ENCODE assay signal across 8 mouse cellular contexts in genomic region chr3:142395520-142396193, GRCm38 (mm10). TPM values are rescaled to one million over a fixed set of nuclear protein-coding genes. Genes with fewer than 3 reads are reported as not detected.
A peak's percentile ranks its signal among the peaks of the same experiment; 100 is the strongest.
DNase-seq lines count a peak whose midpoint lies in the region; ATAC-seq and TF ChIP-seq lines count a peak whose summit lies in the region.

Gene Pdlim5, minus strand, starts transcription at chr3:142395696.

- peak within 1 kb of the TSS; percentile 96 for H3K9ac ChIP-seq in heart, embryonic 11.5 days (ENCODE audit: low read depth, low read length)
- peak within 1 kb of the TSS; percentile 84 for H3K9ac ChIP-seq in kidney, postnatal 0 days (ENCODE audit: low read depth, low read length)
- H3K9ac ChIP-seq in liver, embryonic 11.5 days (ENCODE audit: low read depth, low read length), result peak within 1 kb of the TSS; percentile 80
- H3K9ac ChIP-seq in stomach, embryonic 14.5 days (replicated peaks; ENCODE audit: low read depth, low read length), result peak within 1 kb of the TSS; percentile 67

- no peaks in the 10 kb centered on the region for H3K27me3 ChIP-seq in heart, embryonic 11.5 days (ENCODE audit: control insufficient read depth, insufficient read depth, low read length)
- H3K27me3 ChIP-seq in kidney, postnatal 0 days (ENCODE audit: insufficient read depth, low read length), result no peaks in the 10 kb centered on the region
- no peaks in the 10 kb centered on the region for H3K27me3 ChIP-seq in liver, embryonic 11.5 days (replicated peaks; ENCODE audit: control insufficient read depth, insufficient read depth, low read length)
- H3K27me3 ChIP-seq in stomach, embryonic 14.5 days (ENCODE audit: control insufficient read depth, insufficient read depth, low read length), result no peaks in the 10 kb centered on the region

- peak within 1 kb of the TSS; percentile 94 for H3K4me3 ChIP-seq in heart, embryonic 11.5 days (ENCODE audit: low read depth, low read length)
- H3K4me3 ChIP-seq in kidney, postnatal 0 days (replicated peaks; ENCODE audit: low read depth, low read length), result peak within 1 kb of the TSS; percentile 87
- peak within 1 kb of the TSS; percentile 82 for H3K4me3 ChIP-seq in liver, embryonic 11.5 days (ENCODE audit: low read depth, low read length)
- peak within 1 kb of the TSS; percentile 74 for H3K4me3 ChIP-seq in stomach, embryonic 14.5 days (ENCODE audit: low read depth, low read length)

- peak within 1 kb of the TSS; percentile 73 for H3K4me2 ChIP-seq in heart, embryonic 11.5 days
- H3K4me2 ChIP-seq in kidney, postnatal 0 days (ENCODE audit: low read length), result peak within 1 kb of the TSS; percentile 74
- H3K4me2 ChIP-seq in liver, embryonic 11.5 days, result peak within 1 kb of the TSS; percentile 73
- H3K4me2 ChIP-seq in stomach, embryonic 14.5 days (replicated peaks; ENCODE audit: low read depth, low read length), result peak within 1 kb of the TSS; percentile 53

- peak within 1 kb of the TSS; percentile 98 for H3K27ac ChIP-seq in heart, embryonic 11.5 days (ENCODE audit: low read depth, low read length)
- peak within 1 kb of the TSS; percentile 95 for H3K27ac ChIP-seq in kidney, postnatal 0 days
- peak within 1 kb of the TSS; percentile 90 for H3K27ac ChIP-seq in liver, embryonic 11.5 days (ENCODE audit: low read depth, low read length)
- peak within 1 kb of the TSS; percentile 91 for H3K27ac ChIP-seq in stomach, embryonic 14.5 days (ENCODE audit: low read length)

- TF ChIP-seq CTCF in kidney, postnatal 0 days (IDR thresholded peaks at IDR 0.05; ENCODE audit: low read depth), result peak; percentile 17; the same call in 1 of the 2 replicates

- H3K9me3 ChIP-seq in heart, embryonic 11.5 days (replicated peaks; ENCODE audit: control insufficient read depth, low read length), result no peaks in the 10 kb centered on the region
- no peaks in the 10 kb centered on the region for H3K9me3 ChIP-seq in kidney, postnatal 0 days (replicated peaks; ENCODE audit: low read length)
- no peaks in the 10 kb centered on the region for H3K9me3 ChIP-seq in liver, embryonic 11.5 days (ENCODE audit: control insufficient read depth, low read length)
- no peaks in the 10 kb centered on the region for H3K9me3 ChIP-seq in stomach, embryonic 14.5 days (ENCODE audit: control insufficient read depth, low read depth, low read length)

- H3K36me3 ChIP-seq in heart, embryonic 11.5 days (ENCODE audit: control insufficient read depth, insufficient read depth, low read length), result no peaks in the 10 kb centered on the region
- no peaks in the 10 kb centered on the region for H3K36me3 ChIP-seq in kidney, postnatal 0 days (ENCODE audit: insufficient read depth, low read length)
- H3K36me3 ChIP-seq in liver, embryonic 11.5 days (ENCODE audit: control insufficient read depth, insufficient read depth, low read length), result no peaks in the 10 kb centered on the region
- no peaks in the 10 kb centered on the region; the same call in 1 of the 2 replicates for H3K36me3 ChIP-seq in stomach, embryonic 14.5 days (ENCODE audit: control insufficient read depth, insufficient read depth, low read length)

- WGBS in heart, embryonic 11.5 days (ENCODE audit: insufficient replicate concordance), result under 1% methylated on average over 42 of the region's 46 CpGs
- under 1% methylated on average over 46 of the region's 46 CpGs for WGBS in kidney, postnatal 0 days
- WGBS in liver, embryonic 11.5 days, result under 1% methylated on average over 46 of the region's 46 CpGs
- under 1% methylated on average over 46 of the region's 46 CpGs for WGBS in stomach, embryonic 14.5 days

- peak; percentile 97 to 98 for DNase-seq in B cell, adult 2 months
- peak; percentile 82 for DNase-seq in brain, adult 2 months (ENCODE audit: low read depth, low spot score)
- DNase-seq in kidney, postnatal 0 days (ENCODE audit: low spot score), result peak; percentile 95
- DNase-seq in liver, embryonic 11.5 days (ENCODE audit: low spot score), result peak; percentile 98
- peak; percentile 97 for DNase-seq in naive thymus-derived CD4-positive, alpha-beta T cell, adult 2 months (ENCODE audit: low read depth)

- no peaks in the 10 kb centered on the region for H3K4me1 ChIP-seq in heart, embryonic 11.5 days (ENCODE audit: control insufficient read depth, insufficient read depth, low read length)
- H3K4me1 ChIP-seq in kidney, postnatal 0 days (replicated peaks; ENCODE audit: insufficient read depth, low read length), result 0 out of 2 replicates have a peak, but pooled peaks cover 4% of the 10 kb centered on the region
- H3K4me1 ChIP-seq in liver, embryonic 11.5 days (replicated peaks; ENCODE audit: control insufficient read depth, insufficient read depth, low read length), result peaks cover 3% of the 10 kb centered on the region; the same call in 1 of the 2 replicates
- no peaks in the 10 kb centered on the region; the same call in 1 of the 2 replicates for H3K4me1 ChIP-seq in stomach, embryonic 14.5 days (ENCODE audit: control insufficient read depth, insufficient read depth, low read length)

- ATAC-seq in erythroblast, adult 5-6 weeks (replicated peaks; ENCODE audit: low FRiP score, poor library complexity, severe bottlenecking), result peak; percentile 97
- peak; percentile 97 for ATAC-seq in heart, embryonic 11.5 days (replicated peaks; ENCODE audit: insufficient number of reproducible peaks, low FRiP score, low TSS enrichment)
- ATAC-seq in kidney, postnatal 0 days (replicated peaks; ENCODE audit: low FRiP score, low read depth), result peak; percentile 99
- peak; percentile 96 for ATAC-seq in liver, embryonic 11.5 days (replicated peaks; ENCODE audit: low FRiP score)
- peak; percentile 99 for ATAC-seq in stomach, embryonic 14.5 days (ENCODE audit: insufficient number of reproducible peaks, insufficient read depth, low FRiP score, low read depth)

RNA-seq across cellular contexts. Expression of gene Pdlim5, which starts in this region (rescaled TPM):
- 6.5 and 14.2 TPM in 2 replicates for total RNA-seq in erythroblast, adult 5-6 weeks (2015; ENCODE audit: low replicate concordance)
- 4.4 and 5.7 TPM in 2 replicates for total RNA-seq in erythroblast, adult 5-6 weeks (2017; ENCODE audit: low replicate concordance)
- 240 and 257 TPM in 2 replicates for polyA plus RNA-seq in heart, embryonic 11.5 days (2014; fragmentation: Nextera tagmentation; extraction: Ambion mirVana)
- polyA plus RNA-seq in kidney, postnatal 0 days (2015; fragmentation: Nextera tagmentation; extraction: Ambion mirVana), result 32.5 and 35.3 TPM in 2 replicates
- 26.6 and 29.1 TPM in 2 replicates for polyA plus RNA-seq in liver, embryonic 11.5 days (2014; fragmentation: Nextera tagmentation; extraction: Ambion mirVana)
- 49.6 and 51.1 TPM in 2 replicates for polyA plus RNA-seq in stomach, embryonic 14.5 days (2014; fragmentation: Nextera tagmentation; extraction: Ambion mirVana)

Comparison
In these comparisons a context has a peak if more than half of its experiments do, and no peak if none do; other contexts are left out.
1. Peak in every context shown above with its lines: DNase-seq, ATAC-seq, H3K4me3 ChIP-seq and H3K27ac ChIP-seq.